Mouse (Mus musculus) erythroblast, embryonic 14.5 days (primary cell): Measurements from ENCODE around the gene Prss12. TPM values are rescaled to one million over a fixed set of nuclear protein-coding genes. Genes with fewer than 3 reads are reported as not detected.
A peak's percentile ranks its signal among the peaks of the same experiment; 100 is the strongest.

Experiments used
- H3K27me3 ChIP-seq: 2 replicates; pipeline ENCODE4 v1.6.1; 2012; ENCODE audit warnings: inconsistent platforms; ENCODE audit not compliant: control insufficient read depth
- H3K36me3 ChIP-seq: 2 replicates; pipeline ENCODE4 v1.6.1; 2012; ENCODE audit warnings: mild to moderate bottlenecking, inconsistent platforms; ENCODE audit not compliant: control insufficient read depth
- H3K4me1 ChIP-seq: 2 replicates; pipeline ENCODE4 v1.6.1; 2012; ENCODE audit warnings: inconsistent platforms; ENCODE audit not compliant: control insufficient read depth
- H3K4me3 ChIP-seq: replicated peaks from 2 replicates; pipeline ENCODE3; 2012; ENCODE audit warnings: moderate library complexity, mild to moderate bottlenecking, inconsistent platforms
- H3K9me3 ChIP-seq: 2 replicates; pipeline ENCODE4 v1.6.1; 2012; ENCODE audit warnings: low read length, inconsistent platforms, mixed read lengths; ENCODE audit not compliant: control insufficient read depth
- GATA1 ChIP-seq: IDR thresholded peaks from 2 replicates; pipeline ENCODE4 v1.6.1; 2012; ENCODE audit warnings: low read length, inconsistent platforms, mixed read lengths
- TAL1 ChIP-seq: IDR thresholded peaks from 3 replicates; pipeline ENCODE4 v1.6.1; 2012; ENCODE audit warnings: low read length, inconsistent platforms, mixed read lengths
- polyA plus RNA-seq: library from polyadenylated mRNA; stranded (reverse); fragments of >175 nt; gene quantifications from 2 replicates; pipeline ENCODE4 v1.2.3, GENCODE M21; 2012

The Prss12 gene
- polyA plus RNA-seq, 1 experiment = not detected

GRCm38 (mm10) chr3:123503943-123504342 is 57.2 kb downstream of the Prss12 start:
- peaks cover 38% of the 10 kb centered on the region for H3K36me3 ChIP-seq
- no peak overlapping the region for H3K4me3 ChIP-seq
- no peaks in the 10 kb centered on the region for H3K27me3 ChIP-seq
- H3K4me1 ChIP-seq = peaks cover 27% of the 10 kb centered on the region
- no peaks in the 10 kb centered on the region for H3K9me3 ChIP-seq
- no peak for TF ChIP-seq TAL1

GRCm38 (mm10) chr3:123504783-123505182 is 58.1 kb downstream of the Prss12 start:
- no peaks in the 10 kb centered on the region for H3K27me3 ChIP-seq
- H3K4me3 ChIP-seq = no peak overlapping the region
- H3K9me3 ChIP-seq = no peaks in the 10 kb centered on the region
- TF ChIP-seq TAL1 (no peak), GATA1 (no peak)
- H3K4me1 ChIP-seq = peaks cover 35% of the 10 kb centered on the region
- H3K36me3 ChIP-seq = peaks cover 38% of the 10 kb centered on the region

GRCm38 (mm10) chr3:123505778-123506667 is 59.3 kb downstream of the Prss12 start:
- no peaks in the 10 kb centered on the region for H3K9me3 ChIP-seq
- peaks cover 38% of the 10 kb centered on the region for H3K36me3 ChIP-seq
- peak overlapping the region; percentile 78 for H3K4me3 ChIP-seq
- peaks cover 41% of the 10 kb centered on the region for H3K4me1 ChIP-seq
- TF ChIP-seq TAL1 = no peak
- TF ChIP-seq GATA1 = no peak
- H3K27me3 ChIP-seq = no peaks in the 10 kb centered on the region

- no peaks in the 10 kb centered on the region for H3K27me3 ChIP-seq
- H3K4me3 ChIP-seq = peak overlapping the region; percentile 78
- no peaks in the 10 kb centered on the region; the same call in 1 of the 2 replicates for H3K9me3 ChIP-seq
- H3K36me3 ChIP-seq = peaks cover 38% of the 10 kb centered on the region
- no peak for TF ChIP-seq GATA1
- TF ChIP-seq TAL1 = no peak
- peaks cover 39% of the 10 kb centered on the region for H3K4me1 ChIP-seq
Observed at GRCm38 (mm10) chr3:123506699-123507662, 60.3 kb downstream of the Prss12 start.

DNA sequence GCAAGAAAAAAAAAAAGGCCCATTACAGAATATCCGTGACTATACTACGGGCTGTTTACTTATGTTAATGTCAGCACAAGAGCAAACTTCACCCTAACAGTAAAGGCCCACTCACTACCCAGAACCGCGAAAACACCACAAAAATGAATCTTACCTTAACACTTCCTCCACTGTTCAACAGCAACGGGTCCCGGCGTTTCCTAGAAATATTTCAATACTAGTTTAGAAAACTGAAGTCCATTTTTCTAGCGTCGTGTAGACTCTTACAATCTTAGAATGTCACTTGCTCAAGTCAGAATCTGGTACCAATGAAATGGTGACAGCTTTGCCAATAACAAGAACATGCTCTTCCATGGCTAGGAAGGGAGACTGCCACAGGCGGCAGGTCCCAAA is 60.9 kb downstream of the Prss12 start:
- TF ChIP-seq TAL1 (no peak), GATA1 (no peak)
- Histone ChIP-seq H3K4me1 (peaks cover 39% of the 10 kb centered on the region), H3K9me3 (peaks cover 3% of the 10 kb centered on the region; the same call in 1 of the 2 replicates), H3K27me3 (no peaks in the 10 kb centered on the region), H3K4me3 (peak overlapping the region; percentile 78), H3K36me3 (peaks cover 38% of the 10 kb centered on the region)

GRCm38 (mm10) chr3:123508056-123508674 is 61.5 kb downstream of the Prss12 start:
- Histone ChIP-seq H3K9me3 (peaks cover 3% of the 10 kb centered on the region; the same call in 1 of the 2 replicates), H3K4me1 (peaks cover 39% of the 10 kb centered on the region), H3K36me3 (peaks cover 38% of the 10 kb centered on the region), H3K4me3 (peak overlapping the region; percentile 78), H3K27me3 (peaks cover 2% of the 10 kb centered on the region; the same call in 1 of the 2 replicates)
- TF ChIP-seq GATA1 = no peak
- no peak for TF ChIP-seq TAL1

DNA sequence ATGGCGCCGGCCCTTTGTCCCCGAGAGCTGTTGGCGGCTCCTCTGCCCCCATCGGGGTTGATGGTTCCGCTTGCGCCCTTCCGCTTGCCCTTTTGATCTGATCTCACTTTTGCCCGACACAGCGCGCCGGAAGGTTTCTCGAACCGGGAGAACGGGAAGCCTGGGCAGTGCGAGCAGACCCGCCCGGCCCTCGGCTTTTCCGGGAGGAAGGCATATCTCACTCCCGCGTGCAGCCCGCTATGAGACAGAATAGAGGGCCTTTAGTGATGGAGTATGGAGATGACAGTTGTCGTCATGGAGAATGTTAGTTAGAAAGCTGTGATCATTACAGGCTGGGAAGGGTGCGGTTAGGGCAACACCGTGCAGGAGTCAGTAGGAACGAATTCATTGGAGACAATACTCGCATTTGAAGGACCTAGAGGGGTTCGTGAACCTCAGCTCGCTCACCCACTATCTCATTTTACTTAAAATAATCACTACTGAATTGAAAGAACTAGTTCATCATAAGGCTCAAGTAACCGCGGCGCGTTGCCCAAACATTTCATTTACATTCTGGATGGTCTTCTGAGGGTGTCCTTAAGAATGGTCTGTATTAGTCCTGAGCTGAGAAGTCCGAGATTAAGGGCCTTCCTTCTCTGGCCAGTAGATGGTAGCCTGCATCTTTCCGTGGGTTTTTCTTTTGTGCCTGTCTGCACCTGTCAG is 62.1 kb downstream of the Prss12 start:
- peaks cover 3% of the 10 kb centered on the region; the same call in 1 of the 2 replicates for H3K9me3 ChIP-seq
- H3K36me3 ChIP-seq = peaks cover 38% of the 10 kb centered on the region
- peaks cover 2% of the 10 kb centered on the region; the same call in 1 of the 2 replicates for H3K27me3 ChIP-seq
- H3K4me1 ChIP-seq = peaks cover 39% of the 10 kb centered on the region
- TF ChIP-seq GATA1 (no peak), TAL1 (no peak)
- H3K4me3 ChIP-seq = peak overlapping the region; percentile 78

GRCm38 (mm10) chr3:123511818-123512217 is 65.1 kb downstream of the Prss12 start:
- H3K4me1 ChIP-seq = peaks cover 23% of the 10 kb centered on the region
- TF ChIP-seq TAL1 (no peak), GATA1 (no peak)
- no peak overlapping the region for H3K4me3 ChIP-seq
- H3K27me3 ChIP-seq = peaks cover 2% of the 10 kb centered on the region; the same call in 1 of the 2 replicates
- peaks cover 3% of the 10 kb centered on the region; the same call in 1 of the 2 replicates for H3K9me3 ChIP-seq
- H3K36me3 ChIP-seq = peaks cover 9% of the 10 kb centered on the region
